27 mouse cellular contexts compared by ENCODE assay signal in the genomic region with DNA sequence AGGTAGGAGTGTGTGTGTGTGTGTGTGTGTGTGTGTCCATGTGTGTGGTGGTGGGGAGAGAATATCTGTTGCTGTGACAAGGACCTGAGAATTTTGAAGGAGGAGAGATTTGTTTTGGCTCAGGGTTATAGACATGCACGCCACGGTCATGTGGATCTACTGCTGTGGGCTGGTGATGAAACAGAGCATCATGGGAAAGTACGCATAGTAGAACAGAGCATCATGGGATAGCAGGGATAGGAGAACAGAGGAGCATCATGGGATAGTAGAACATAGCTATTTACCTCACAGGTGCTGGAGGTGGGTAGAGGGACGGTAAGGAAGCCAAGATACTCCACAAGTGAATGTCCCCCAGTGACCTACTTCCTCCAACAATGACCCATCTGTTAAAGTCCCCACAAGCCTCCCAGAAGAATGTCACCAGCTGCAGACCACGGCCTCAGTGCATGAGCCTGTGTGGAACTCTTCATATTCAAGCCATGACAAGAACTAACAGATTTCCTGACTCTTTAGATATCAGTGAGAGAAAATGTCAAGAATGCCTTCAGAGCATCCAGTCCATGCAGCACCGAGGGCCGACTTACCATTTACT. TPM values are rescaled to one million over a fixed set of nuclear protein-coding genes. Genes with fewer than 3 reads are reported as not detected.
DNase-seq lines count a peak whose midpoint lies in the region; ATAC-seq and TF ChIP-seq lines count a peak whose summit lies in the region.
"Had no signal": no experiment of that assay in that cellular context is flagged by ENCODE, and none has a peak within 500 bp of the region (broad histone marks: within the 10 kb centered on the region; RNA-seq: fewer than 3 reads in every experiment).

No protein-coding gene starts in this region.

- peaks cover 6% of the 10 kb centered on the region for H3K4me1 ChIP-seq in heart, postnatal 0 days (ENCODE audit: control insufficient read depth, insufficient read depth)
- H3K4me1 ChIP-seq in lung, postnatal 0 days (ENCODE audit: insufficient read depth, low read depth, low read length) = peaks cover 4% of the 10 kb centered on the region; the same call in 1 of the 2 replicates
- H3K4me1 ChIP-seq in CH12.LX (ENCODE audit: control insufficient read depth in 1 of 2, insufficient read depth in 2 of 2) = peaks cover 12 to 43% of the 10 kb centered on the region in 2 experiments; a peak in 3 of 4 replicates
- H3K4me1 ChIP-seq: intestine, embryonic 15.5 days had no signal

- no peak for TF ChIP-seq CTCF in heart, postnatal 0 days (IDR thresholded peaks at IDR 0.05; ENCODE audit: low read depth)
- TF ChIP-seq CTCF in lung, postnatal 0 days (IDR thresholded peaks at IDR 0.05) = no peak
- TF ChIP-seq CTCF in CH12.LX (conservative IDR thresholded peaks at IDR 0.05 in 1 of 2, IDR thresholded peaks at IDR 0.05 in 1 of 2; ENCODE audit: low read depth in 2 of 2, low read length in 2 of 2) = no peak

- WGBS in heart, postnatal 0 days = 57% methylated on average over 7 of the region's 7 CpGs
- 68% methylated on average over 7 of the region's 7 CpGs for WGBS in lung, postnatal 0 days

- ATAC-seq in heart, postnatal 0 days (ENCODE audit: insufficient read depth, low read depth) = 0 out of 2 replicates have a peak, but pooled peaks have one; percentile 4
- ATAC-seq in lung, postnatal 0 days = no peak
- ATAC-seq: CD4-positive, CD25-positive, alpha-beta regulatory T cell, adult 4 months; forebrain, embryonic 15.5 days; hindbrain, embryonic 16.5 days; intestine, embryonic 15.5 days; Patski had no signal

- no peak for TF ChIP-seq RAD21 in CH12.LX (IDR thresholded peaks at IDR 0.05; ENCODE audit: low read depth, low read length)

- TF ChIP-seq POLR2A in CH12.LX (IDR thresholded peaks at IDR 0.05; ENCODE audit: low read depth, low read length) = peak; percentile 34; the same call in 1 of the 2 replicates

- H3K4me2 ChIP-seq in heart, postnatal 0 days (ENCODE audit: low read depth, low read length) = no peak overlapping the region
- no peak overlapping the region for H3K4me2 ChIP-seq in lung, postnatal 0 days (replicated peaks; ENCODE audit: low read depth, low read length)
- H3K4me2 ChIP-seq in CH12.LX (ENCODE audit: insufficient read depth, low read depth, poor library complexity, severe bottlenecking) = peak overlapping the region; percentile 79
- H3K4me2 ChIP-seq: embryonic facial prominence, embryonic 13.5 days; forebrain, embryonic 12.5 days; forebrain, embryonic 15.5 days; heart, embryonic 13.5 days; hindbrain, embryonic 13.5 days; intestine, embryonic 15.5 days had no signal

- no peak overlapping the region for H3K9ac ChIP-seq in heart, postnatal 0 days (replicated peaks; ENCODE audit: low read depth, low read length)
- no peak overlapping the region for H3K9ac ChIP-seq in lung, postnatal 0 days (replicated peaks; ENCODE audit: low read depth)
- peak overlapping the region; percentile 36 for H3K9ac ChIP-seq in CH12.LX (ENCODE audit: insufficient read depth, low read depth)
- H3K9ac ChIP-seq: embryonic facial prominence, embryonic 13.5 days; forebrain, embryonic 12.5 days; forebrain, embryonic 15.5 days; heart, embryonic 13.5 days; hindbrain, embryonic 13.5 days; intestine, embryonic 15.5 days had no signal

- no peaks in the 10 kb centered on the region for H3K9me3 ChIP-seq in heart, postnatal 0 days (replicated peaks; ENCODE audit: control insufficient read depth, low read length)
- no peaks in the 10 kb centered on the region for H3K9me3 ChIP-seq in lung, postnatal 0 days (ENCODE audit: low read length)
- H3K9me3 ChIP-seq in CH12.LX (replicated peaks; ENCODE audit: low read length) = no peaks in the 10 kb centered on the region
- H3K9me3 ChIP-seq: embryonic facial prominence, embryonic 13.5 days; forebrain, embryonic 12.5 days; forebrain, embryonic 15.5 days; heart, embryonic 10.5 days; heart, embryonic 13.5 days; hindbrain, embryonic 10.5 days; hindbrain, embryonic 13.5 days; intestine, embryonic 15.5 days had no signal

- no peaks in the 10 kb centered on the region for H3K36me3 ChIP-seq in heart, postnatal 0 days (replicated peaks; ENCODE audit: control insufficient read depth, insufficient read depth, low read length)
- H3K36me3 ChIP-seq in lung, postnatal 0 days (ENCODE audit: insufficient read depth, low read length) = no peaks in the 10 kb centered on the region
- peaks cover 7 to 16% of the 10 kb centered on the region in 2 experiments for H3K36me3 ChIP-seq in CH12.LX (replicated peaks in 1 of 2; ENCODE audit: control insufficient read depth in 1 of 2, insufficient read depth in 1 of 2, low read length in 1 of 2)
- H3K36me3 ChIP-seq: embryonic facial prominence, embryonic 13.5 days; forebrain, embryonic 12.5 days; forebrain, embryonic 15.5 days; heart, embryonic 10.5 days; heart, embryonic 13.5 days; hindbrain, embryonic 10.5 days; hindbrain, embryonic 13.5 days; intestine, embryonic 15.5 days had no signal

- DNase-seq in heart, postnatal 0 days (ENCODE audit: low spot score) = no peak
- no peak for DNase-seq in heart, postnatal 4 days
- no peak for DNase-seq in lung, postnatal 0 days (ENCODE audit: low spot score)
- no peak for DNase-seq in lung, postnatal 10 days
- DNase-seq in CH12.LX (ENCODE audit: extremely low read depth) = no peak
- DNase-seq in Muller cell, postnatal 12 days (ENCODE audit: inconsistent ontology term) = peak; percentile 69
- DNase-seq in lung, postnatal 25 days (ENCODE audit: low spot score) = no peak
- DNase-seq: adrenal gland, postnatal 10 days; adrenal gland, postnatal 36 days; cerebellum, adult 18-20 months; cerebellum, adult 9-11 months; cerebellum, postnatal 36 days; gastrocnemius, postnatal 10 days; gastrocnemius, postnatal 36 days; heart, adult 2 months had no signal

- no peaks in the 10 kb centered on the region for H3K27me3 ChIP-seq in heart, postnatal 0 days (ENCODE audit: control insufficient read depth, insufficient read depth, low read length)
- H3K27me3 ChIP-seq in lung, postnatal 0 days (replicated peaks; ENCODE audit: insufficient read depth, low read length) = no peaks in the 10 kb centered on the region
- H3K27me3 ChIP-seq in CH12.LX (replicated peaks) = no peaks in the 10 kb centered on the region
- H3K27me3 ChIP-seq: forebrain, embryonic 15.5 days; hindbrain, embryonic 13.5 days; Patski had no signal

- H3K4me3 ChIP-seq in heart, postnatal 0 days (ENCODE audit: low read depth, low read length) = no peak overlapping the region
- no peak overlapping the region for H3K4me3 ChIP-seq in lung, postnatal 0 days (ENCODE audit: low read depth, low read length)
- H3K4me3 ChIP-seq in CH12.LX (replicated peaks in 1 of 3; ENCODE audit: low read depth in 2 of 3, low read length in 2 of 3, poor library complexity in 1 of 3) = peak overlapping the region in 1 of 3 experiments; percentile 6
- H3K4me3 ChIP-seq: embryonic facial prominence, embryonic 13.5 days; erythroblast, embryonic 14.5 days; forebrain, embryonic 12.5 days; forebrain, embryonic 15.5 days; heart, adult 2 months; heart, embryonic 10.5 days; heart, embryonic 13.5 days; hindbrain, embryonic 10.5 days; hindbrain, embryonic 13.5 days; intestine, embryonic 15.5 days had no signal

- in situ Hi-C loops in CH12.LX (cut with MboI; ENCODE audit: low pct_ligation_motif_present, low pct_unique_long_range_greater_than_20kb, low sequenced_read_pairs) = loop anchor here (5.0 kb wide), 1 partner anchor 173 kb away; no protein-coding TSS in a partner anchor

- 0 out of 2 replicates have a peak overlapping the region, but pooled peaks have one; percentile 26 for H3K27ac ChIP-seq in heart, postnatal 0 days (ENCODE audit: low read depth)
- peak overlapping the region; percentile 29; the same call in 1 of the 2 replicates for H3K27ac ChIP-seq in lung, postnatal 0 days (ENCODE audit: low read length)
- H3K27ac ChIP-seq in CH12.LX (ENCODE audit: insufficient read depth, low read depth) = peak overlapping the region; percentile 49
- H3K27ac ChIP-seq: embryonic facial prominence, embryonic 13.5 days; forebrain, embryonic 12.5 days; forebrain, embryonic 15.5 days; heart, adult 2 months; heart, embryonic 10.5 days; heart, embryonic 13.5 days; hindbrain, embryonic 10.5 days; hindbrain, embryonic 13.5 days; intestine, embryonic 15.5 days had no signal

- H3K79me2 ChIP-seq in CH12.LX (replicated peaks; ENCODE audit: control insufficient read depth, extremely low read depth, insufficient read depth, poor library complexity, severe bottlenecking) = peaks cover 5% of the 10 kb centered on the region

- no peak for TF ChIP-seq EP300 in heart, postnatal 0 days (IDR thresholded peaks at IDR 0.05; ENCODE audit: low read depth)
- TF ChIP-seq EP300 in lung, postnatal 0 days (IDR thresholded peaks at IDR 0.05) = no peak
- no peak for TF ChIP-seq EP300 in CH12.LX (IDR thresholded peaks at IDR 0.05; ENCODE audit: low read length)

- dilution Hi-C loops in CH12.LX (cut with MboI; ENCODE audit: extremely low pct_ligation_motif_present, extremely low pct_unique_long_range_greater_than_20kb, low sequenced_read_pairs) = no loop called here

TF ChIP-seq in CH12.LX, 34 proteins besides CTCF, POLR2A, EP300 and RAD21 (continues in another document):
- TF ChIP-seq NELFE (IDR thresholded peaks at IDR 0.05; ENCODE audit: low read depth, low read length) = no peak
- TF ChIP-seq ZMIZ1 (IDR thresholded peaks at IDR 0.05; ENCODE audit: low read depth, low read length) = no peak
- no peak for TF ChIP-seq JUND (conservative IDR thresholded peaks at IDR 0.05; ENCODE audit: low read depth, low read length)
- TF ChIP-seq MYC (IDR thresholded peaks at IDR 0.05; ENCODE audit: low read depth, low read length) = peak; percentile 73; the same call in 1 of the 2 replicates
- TF ChIP-seq CHD2 (IDR thresholded peaks at IDR 0.05; ENCODE audit: low read length) = no peak
- no peak for TF ChIP-seq ETS1 (conservative IDR thresholded peaks at IDR 0.05; ENCODE audit: low read depth, low read length)
- TF ChIP-seq RCOR1 (conservative IDR thresholded peaks at IDR 0.05; ENCODE audit: low read depth, low read length) = no peak
- no peak for TF ChIP-seq MAFK (IDR thresholded peaks at IDR 0.05; ENCODE audit: insufficient replicate concordance, low read length)
- TF ChIP-seq PAX5 (IDR thresholded peaks at IDR 0.05; ENCODE audit: low read length) = no peak
- TF ChIP-seq UBTF (IDR thresholded peaks at IDR 0.05; ENCODE audit: low read depth, low read length) = no peak
- no peak for TF ChIP-seq ZC3H11A (IDR thresholded peaks at IDR 0.05; ENCODE audit: low read depth, low read length)
- TF ChIP-seq HCFC1 (IDR thresholded peaks at IDR 0.05; ENCODE audit: low read depth, low read length) = peak; percentile 65
- TF ChIP-seq SIN3A (IDR thresholded peaks at IDR 0.05; ENCODE audit: low read length) = no peak

RNA-seq across cellular contexts. Expression of a gene that starts 5.3 kb away (rescaled TPM):
- 5.5 and 8.8 TPM in 2 replicates for total RNA-seq in heart, postnatal 0 days (2014; rRNA removed; ENCODE audit: low replicate concordance)
- polyA plus RNA-seq in heart, postnatal 0 days (2015; fragmentation: Nextera tagmentation; extraction: Ambion mirVana) = 8.5 and 10.0 TPM in 2 replicates
- 10 to 100 TPM; 21.2 to 23.6 TPM for total RNA-seq in heart, postnatal 4 days (2021)
- polyA plus RNA-seq in lung, postnatal 0 days (2015; fragmentation: Nextera tagmentation; extraction: Ambion mirVana) = 20.5 and 23.2 TPM in 2 replicates
- total RNA-seq in CH12.LX (2012; rRNA removed) (15.9 and 16.6 TPM in 2 replicates), CH12.LX (2014; rRNA removed) (5.2 and 7.0 TPM in 2 replicates)
- 26.1 and 29.2 TPM in 2 replicates for polyA plus RNA-seq in CH12.LX (2012; ENCODE audit: insufficient read length, low read depth)
